Mouse (Mus musculus): ENCODE measurements at regions not wholly inside any gene's neighbourhood (a gene's known extent, or its start where the extent isn't known, plus 50 kb on each side); places are given as distances from the start of the nearest gene placed in this dataset.

DNA sequence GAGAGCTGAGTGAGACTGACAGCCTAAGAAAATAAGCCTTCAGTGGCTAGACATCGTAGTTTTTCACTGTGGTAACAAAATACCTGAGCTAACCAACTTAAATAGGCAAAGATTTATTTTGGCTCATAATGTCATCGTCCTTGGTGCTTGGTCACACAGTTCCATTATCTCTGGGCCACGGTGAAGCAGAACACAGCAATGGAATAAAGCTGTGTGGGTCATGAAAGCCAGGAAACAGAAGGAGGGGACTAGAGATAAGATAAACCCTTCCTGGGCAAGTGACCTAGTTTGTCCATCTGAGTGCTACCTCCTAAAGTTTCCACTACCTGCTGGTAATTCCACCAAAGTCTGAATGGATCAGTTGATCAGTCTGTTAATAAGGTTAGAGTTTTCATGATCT, 134.8 kb upstream of the Gm5129 start:
- no peak for DNase-seq

DNA sequence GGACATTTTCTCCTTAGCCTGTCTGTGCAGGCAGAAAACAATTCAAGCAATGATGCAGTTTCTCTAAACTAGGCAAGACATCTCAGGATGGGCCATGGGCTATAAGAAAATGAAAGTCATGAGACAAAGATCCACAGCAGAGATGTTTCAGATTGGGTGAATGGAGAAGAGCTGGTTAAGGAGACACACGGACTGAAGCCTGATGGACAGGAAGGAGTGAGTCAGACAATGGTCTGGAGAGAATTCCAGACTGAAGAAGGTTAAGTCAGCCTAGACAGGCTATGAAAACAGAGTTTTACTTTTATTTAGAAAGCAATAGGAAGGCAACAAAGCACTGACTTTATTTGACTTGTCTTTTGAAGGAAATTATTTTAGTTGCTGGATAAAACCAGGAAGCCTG, 137.5 kb upstream of the Il6 start:
- DNase-seq: no peak

DNA sequence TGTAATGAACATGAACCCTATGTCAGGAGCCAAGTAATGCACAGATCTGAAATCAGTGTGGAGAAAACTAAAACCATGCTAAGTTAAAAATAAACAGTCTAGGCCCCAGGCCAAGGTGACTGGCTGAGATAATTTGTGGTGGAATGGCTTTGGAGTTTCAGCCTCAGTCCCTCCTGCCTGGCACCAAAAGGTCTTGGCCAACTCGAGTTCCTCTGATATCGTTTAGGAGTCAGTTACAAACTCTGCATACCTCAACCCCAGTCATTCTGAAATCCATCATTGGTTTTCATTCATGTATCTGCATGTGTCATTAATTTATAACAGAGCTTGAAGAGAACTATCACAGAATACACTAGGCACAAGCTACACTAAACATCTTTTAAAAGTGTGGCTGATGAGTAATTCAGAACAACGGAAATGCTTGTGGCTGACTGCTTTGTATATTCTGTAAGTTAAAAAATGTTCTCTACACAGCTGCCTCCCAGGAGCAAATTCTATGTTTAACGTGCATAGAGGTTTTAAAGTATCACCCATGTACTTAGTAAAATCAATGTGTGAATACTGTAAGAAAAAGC, 125.6 kb upstream of the Il6 start:
- DNase-seq: peak; percentile 40

DNA sequence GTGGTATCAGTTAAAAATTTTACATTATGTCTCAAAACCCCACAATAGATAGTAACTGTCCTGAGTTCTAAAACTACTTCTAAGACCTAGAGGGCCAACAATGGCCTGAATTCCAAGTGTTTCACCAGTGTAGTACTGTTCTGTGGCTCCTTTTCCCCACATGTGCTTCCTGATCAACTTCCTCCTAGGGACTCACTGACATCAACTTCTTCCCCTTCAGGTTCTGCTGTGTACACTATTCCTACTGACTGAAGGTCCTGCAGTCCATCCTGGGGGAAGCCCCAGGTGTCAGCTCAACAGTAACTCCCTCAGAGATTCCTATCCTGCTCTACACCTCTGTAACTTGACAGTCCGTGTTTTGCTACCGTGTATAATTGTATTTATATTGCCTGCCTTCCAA, 120.6 kb upstream of the Il6 start:
- DNase-seq: no peak

DNA sequence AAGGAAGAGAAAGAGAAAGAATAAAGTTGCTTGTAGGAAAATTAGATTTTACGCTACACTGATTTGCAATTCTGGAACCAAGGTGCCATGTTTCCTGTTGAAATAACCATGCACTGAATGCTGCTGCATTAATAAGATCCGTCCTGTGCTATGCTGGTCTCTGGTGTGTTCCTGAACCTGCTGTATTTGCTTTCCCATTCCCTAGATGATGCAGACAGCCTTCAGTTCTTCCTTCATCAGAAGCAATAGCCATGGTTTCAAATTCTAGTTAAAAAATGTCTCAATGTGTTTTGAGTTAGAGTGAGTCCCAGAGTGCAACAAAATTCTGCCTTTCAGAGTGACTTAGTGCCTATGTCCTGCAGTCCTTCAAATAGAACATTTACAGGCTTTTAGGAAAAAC, 120.1 kb upstream of the Il6 start:
- DNase-seq: no peak

DNA sequence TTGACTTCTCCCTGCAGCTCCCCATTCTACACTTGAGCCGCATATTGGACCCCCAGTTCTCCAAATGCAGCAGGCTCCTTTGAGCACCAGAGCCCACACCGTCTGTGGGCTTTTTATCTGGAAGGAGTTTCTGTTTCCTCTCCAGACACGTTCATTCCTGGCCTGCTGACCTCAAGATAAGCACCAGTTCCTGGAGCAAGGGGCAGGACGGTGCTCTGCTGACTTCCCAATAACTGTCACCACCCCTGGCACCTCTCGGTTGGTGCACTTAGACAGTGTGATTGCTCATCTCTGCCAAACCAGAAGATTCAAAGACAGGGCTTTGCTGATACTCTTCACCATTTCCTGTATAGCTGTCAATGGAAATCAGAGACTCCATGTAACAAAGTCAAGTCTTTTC, 119.1 kb upstream of the Il6 start:
- DNase-seq: peak; percentile 24

DNA sequence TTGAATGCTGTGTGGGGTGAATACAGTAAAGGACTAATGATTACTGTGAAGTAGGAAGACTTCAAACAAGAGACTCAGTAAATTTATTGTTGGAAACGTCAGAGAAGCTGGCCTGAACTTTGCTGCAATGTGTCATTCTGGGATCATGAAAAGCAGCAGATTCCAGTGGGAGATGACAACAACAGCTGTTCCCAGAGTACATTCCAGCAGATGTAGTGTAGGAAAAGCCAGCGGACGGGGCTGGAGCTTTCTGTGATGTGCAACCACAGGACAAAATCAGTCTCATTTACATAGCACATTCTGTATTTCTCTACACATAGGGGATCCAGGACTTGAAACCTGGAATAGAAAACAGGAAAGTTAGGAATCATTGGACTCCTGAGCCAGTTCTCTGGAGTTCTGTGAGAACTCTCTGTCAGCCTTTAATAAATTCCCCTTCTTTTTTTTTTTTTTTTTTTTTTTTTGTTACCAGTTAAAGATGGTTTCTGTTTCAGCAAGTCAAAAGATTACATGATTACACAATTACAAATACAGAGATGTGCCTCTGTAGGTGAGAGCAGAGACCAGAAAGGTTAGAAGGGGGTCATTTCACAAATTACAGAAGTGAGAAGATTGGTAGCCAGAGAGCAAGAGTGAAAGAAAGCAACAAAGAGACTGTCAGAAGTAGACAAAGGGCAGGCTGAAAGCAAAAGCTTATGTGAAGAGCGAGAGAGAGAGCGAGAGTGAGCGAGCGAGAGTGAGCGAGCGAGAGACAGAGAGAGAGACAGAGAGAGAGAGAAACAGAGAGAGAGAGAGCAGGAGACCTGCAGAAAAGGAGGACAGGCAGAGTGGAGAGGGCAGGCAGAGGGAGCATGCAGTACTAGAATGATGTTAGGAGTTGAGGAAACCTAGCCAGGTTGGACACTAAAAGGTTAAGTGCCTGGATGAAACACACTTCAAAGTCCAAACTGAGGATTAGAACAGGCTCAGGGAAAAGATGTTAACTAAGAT, 118.0 kb upstream of the Il6 start:
- peak; percentile 17 for DNase-seq

DNA sequence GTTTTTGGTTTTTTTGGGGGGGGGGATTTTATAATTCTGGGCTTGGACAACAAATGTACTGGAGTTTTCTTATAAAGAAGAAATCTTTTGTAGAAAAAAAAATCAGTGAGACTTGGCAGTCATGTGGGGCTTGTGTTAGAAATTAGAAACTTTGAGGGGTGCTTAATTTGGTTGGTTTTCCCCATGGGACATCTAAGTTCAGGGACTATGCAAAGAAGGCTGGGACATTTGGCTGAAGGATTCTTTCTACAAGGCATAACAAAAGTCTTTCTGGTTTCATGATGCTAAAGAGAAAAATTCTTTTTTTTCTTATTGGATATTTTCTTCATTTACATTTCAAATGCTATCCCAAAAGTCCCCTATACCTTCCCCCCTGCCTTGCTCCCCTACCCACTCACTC, 115.3 kb upstream of the Il6 start:
- no peak for DNase-seq

DNA sequence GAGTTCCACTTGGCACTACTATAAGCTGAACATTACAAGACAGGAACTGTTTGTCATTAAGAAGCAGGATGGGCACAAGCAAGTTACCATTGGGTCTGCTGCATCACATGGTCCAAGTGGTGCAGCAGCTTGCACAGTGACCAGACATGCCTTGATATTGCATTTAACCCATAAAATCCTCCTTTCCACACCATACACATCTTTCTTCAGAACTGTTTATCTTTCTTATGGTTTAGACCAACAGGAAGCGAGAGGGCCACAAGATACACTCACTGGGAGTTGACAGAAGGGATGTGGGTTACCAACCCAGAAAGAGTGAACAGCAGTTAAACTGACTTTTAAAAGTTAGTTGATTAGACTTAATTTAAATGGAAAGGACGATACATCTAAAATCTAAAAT, 111.2 kb upstream of the Il6 start:
- DNase-seq: no peak

DNA sequence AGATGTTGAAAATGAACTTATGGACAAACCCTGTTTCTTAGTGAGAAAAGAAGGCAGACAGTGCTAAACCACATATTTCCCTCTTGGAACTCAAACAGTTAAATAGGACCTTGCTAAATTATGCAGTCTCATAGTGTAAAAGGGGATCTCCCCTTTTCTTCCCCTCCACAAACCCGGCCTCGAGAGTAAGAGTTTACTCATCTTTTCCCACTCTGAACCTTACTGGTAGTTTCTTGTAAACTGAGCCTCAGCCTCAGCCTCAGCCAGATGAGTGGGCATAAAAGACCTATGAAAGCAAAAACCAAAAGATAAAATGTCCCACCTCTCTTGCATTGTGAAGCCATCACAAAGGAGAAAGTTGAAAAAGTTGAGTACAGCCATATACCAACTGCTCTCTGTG, 92.6 kb upstream of the Il6 start:
- DNase-seq: no peak

DNA sequence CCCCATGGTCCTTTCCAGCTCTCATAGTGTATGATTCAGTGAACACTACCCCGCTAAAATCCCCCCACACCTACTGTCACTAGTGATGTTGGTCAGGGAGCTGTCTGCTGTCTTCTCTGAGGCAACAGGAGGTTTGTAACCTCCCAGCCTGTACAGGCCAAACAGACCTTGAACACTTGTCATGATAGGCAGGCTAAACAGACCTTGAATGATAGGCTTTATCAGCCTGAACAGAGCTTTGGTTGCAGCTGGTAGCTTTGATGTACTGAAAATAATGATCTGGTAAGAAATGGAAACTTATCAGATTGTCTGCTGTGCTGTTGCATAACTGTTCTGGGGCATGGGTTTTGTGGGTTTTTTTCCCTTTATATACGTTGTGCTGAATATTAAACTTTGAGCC, 87.4 kb upstream of the Il6 start:
- DNase-seq: peak; percentile 53

DNA sequence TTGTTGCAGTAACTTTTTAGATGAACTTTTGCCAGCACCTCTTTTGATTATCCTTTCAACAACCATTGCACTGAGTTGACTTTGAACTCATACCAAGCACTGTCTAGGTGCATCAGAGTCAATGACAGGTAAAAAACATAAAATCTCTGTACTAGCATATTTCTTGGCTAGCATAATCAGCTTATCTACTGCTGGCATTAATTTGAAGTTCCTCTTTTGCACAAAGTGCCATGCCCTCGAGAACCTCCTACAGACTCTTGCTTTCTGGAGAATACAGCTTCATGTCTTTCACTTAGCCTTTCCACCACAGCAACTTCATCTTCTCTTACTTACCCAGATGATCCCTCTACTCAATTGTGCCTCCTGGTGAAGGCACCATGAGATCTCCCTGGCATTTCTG, 85.3 kb upstream of the Il6 start:
- DNase-seq: no peak

DNA sequence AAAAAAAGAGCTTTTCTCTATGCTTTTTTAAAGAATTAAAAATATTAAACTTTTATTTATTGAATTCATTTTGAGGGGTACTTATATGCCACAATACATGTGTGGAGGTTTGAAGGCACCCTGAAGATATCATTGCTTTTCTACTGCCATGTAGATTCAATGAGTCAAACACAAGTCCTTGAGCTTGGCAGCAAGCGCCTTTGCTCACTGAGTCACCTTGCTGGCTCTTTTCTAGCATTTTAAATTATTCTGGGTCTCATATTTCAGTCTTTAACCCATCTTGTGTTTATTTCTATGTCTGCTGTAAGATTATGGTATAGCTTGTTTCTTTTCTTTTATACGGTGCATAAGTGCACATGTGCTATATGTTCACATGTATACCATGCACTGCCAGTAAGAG, 83.5 kb upstream of the Il6 start:
- DNase-seq: peak; percentile 47

DNA sequence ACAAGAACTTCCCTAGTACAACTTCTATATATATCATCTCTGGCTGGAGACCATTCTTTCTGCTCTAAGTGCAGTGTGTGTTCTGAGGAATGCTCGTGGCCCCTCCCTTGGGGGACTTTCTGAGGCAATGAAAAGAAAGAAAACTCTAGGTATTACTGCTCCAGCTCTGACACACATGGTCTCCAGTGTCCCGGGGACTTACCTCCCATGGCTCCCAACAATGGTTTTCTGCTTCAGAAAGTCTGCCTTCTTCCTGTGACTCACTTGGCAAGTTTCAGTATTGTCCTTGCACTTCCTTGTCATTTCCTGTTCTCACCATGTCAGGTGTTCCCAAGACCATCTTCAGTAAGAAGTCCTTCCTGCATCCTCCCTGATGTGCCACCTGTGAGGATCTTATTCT, 65.7 kb upstream of the Il6 start:
- no peak for DNase-seq

DNA sequence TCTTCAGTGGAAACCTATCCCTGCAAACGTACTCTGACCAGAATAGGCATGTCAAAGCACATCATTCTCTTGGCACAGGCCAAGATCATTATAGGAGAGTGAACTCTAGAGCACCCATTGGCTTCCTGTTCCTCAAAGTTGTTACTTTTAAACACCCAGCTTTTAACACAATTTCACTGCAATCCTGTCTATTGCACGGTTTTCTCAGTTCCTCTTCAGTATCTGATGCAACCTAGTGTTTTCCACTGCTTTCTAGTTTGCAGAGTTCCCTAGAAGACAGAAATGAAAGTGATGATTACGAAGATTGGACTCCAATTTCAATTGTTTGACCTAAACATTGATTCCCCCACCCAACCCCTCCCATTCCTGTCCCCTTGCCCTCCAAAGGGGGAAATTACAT, 64.8 kb upstream of the Il6 start:
- no peak for DNase-seq

DNA sequence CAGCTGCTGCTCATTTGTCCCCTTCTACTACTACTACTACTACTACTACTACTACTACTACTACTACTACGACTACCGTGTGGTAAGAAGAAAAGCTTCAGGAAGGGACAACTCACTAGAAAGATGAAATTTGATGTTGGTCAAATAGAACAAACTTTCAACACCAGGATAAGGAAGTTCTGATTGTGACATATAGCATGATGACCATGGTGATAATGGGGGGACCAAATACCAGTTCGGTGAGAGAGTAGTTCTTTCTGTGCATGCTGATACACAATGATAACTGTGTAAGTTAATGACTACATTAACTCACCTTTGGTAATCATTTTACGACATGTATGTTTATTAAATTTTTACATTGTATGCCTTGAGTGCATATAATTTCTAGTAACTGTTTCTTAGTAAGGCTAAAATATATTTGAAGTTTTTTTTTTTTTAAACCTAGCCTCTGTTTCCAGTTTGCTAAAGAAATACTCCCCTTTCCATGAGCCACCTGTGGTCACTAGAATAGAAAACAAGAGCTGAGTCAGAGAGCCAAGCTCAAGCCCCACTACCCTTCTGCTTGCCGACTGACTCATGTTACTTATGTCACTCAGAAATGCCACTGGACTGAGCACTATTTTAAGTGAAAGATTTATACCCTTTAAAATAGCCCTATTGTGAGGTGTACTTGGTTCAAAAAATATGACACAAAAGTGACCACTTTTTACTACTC, 62.3 kb upstream of the Il6 start:
- DNase-seq: no peak

DNA sequence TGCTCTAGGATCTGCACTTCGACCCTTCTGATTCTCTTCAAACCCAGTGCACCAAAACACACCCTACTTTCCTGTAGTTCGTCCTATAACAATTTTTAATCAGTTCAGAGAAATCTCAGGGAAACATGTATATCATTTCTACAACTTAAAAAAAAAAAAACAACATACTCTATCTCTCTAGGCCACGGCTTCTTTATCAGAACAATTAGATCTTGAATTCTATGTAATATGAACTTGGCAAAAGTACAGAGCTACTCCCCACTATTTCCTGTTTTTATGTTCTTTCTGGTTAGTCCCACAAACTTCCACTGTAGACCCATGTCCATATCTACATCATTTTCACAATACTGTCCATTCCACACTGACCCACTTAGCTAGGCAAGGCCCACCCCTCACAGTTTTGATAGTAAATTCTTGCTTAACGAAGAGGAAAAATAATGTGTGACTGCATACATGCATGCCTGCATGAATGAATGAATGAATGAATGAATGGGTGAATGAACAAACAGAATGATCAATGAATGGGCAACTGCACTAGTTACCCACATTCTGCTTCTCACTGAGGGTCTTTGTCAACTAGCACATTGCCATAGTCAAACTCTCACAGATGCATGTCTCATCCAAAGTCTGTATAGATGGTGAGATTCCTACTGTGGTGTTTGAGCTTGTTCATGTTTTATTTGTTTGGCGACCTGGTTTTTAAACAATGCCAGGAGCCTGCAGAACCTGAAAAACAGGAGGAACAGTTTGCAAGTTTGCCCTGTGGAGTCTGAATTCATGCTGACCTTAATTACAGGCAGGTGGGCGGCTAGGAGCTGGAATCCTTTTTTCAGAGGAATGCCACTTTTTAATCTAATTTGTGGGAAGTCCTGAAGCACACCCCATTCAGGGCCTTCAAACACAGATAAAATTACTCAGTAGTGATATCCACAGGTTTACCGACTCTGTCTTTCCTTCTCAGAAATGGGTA, 61.2 kb upstream of the Il6 start:
- no peak for DNase-seq

All from adrenal gland, adult 2 months (tissue).